Mouse (Mus musculus) embryonic fibroblast, embryonic 13.5 days (primary cell): ENCODE measurements around the gene Nfkb2.

Experiments
- CTCF ChIP-seq: IDR thresholded peaks from 2 replicates; pipeline ENCODE4 v1.5.1; 2011; ENCODE audit warnings: mild to moderate bottlenecking, control low read depth, low read length, moderate library complexity, borderline replicate concordance; ENCODE audit not compliant: insufficient read depth
- POLR2A ChIP-seq: IDR thresholded peaks from 2 replicates; pipeline ENCODE4 v1.6.1; 2011; ENCODE audit warnings: low read depth, mild to moderate bottlenecking, control low read depth, low read length, moderate library complexity

GRCm38 (mm10) chr19:46333906-46334305 lies 29.8 kb downstream of the Nfkb2 start:
- TF ChIP-seq CTCF (no peak), POLR2A (no peak)
